Mouse (Mus musculus) ES-Bruce4 (cell line): Measurements from ENCODE around the gene Tiprl.

Experiments used
- CTCF ChIP-seq: IDR thresholded peaks from one replicate; pipeline ENCODE4 v1.8.1; 2011; ENCODE audit warnings: low read depth, low read length
- EP300 ChIP-seq: IDR thresholded peaks from 2 replicates; pipeline ENCODE4 v1.6.1; 2011; ENCODE audit warnings: low read depth, low read length; ENCODE audit not compliant: insufficient read depth
- POLR2A ChIP-seq: IDR thresholded peaks from one replicate; pipeline ENCODE4 v1.8.1; 2011; ENCODE audit warnings: low read length; ENCODE audit not compliant: insufficient read depth

GRCm38 (mm10) chr1:165164920-165165319 lies 71.9 kb downstream of the Tiprl start:
- TF ChIP-seq POLR2A (no peak), CTCF (no peak), EP300 (no peak)
